Mouse (Mus musculus) heart, postnatal 0 days (tissue): ENCODE measurements around the gene Pdlim7.

ENCODE experiments used
- CTCF ChIP-seq: IDR thresholded peaks from 2 replicates; pipeline ENCODE4 v1.5.1; 2016; ENCODE audit warnings: antibody characterized with exemption, control low read depth, low read depth
- EP300 ChIP-seq: IDR thresholded peaks from 2 replicates; pipeline ENCODE4 v1.6.1; 2016; ENCODE audit warnings: antibody characterized with exemption, low read depth

DNA sequence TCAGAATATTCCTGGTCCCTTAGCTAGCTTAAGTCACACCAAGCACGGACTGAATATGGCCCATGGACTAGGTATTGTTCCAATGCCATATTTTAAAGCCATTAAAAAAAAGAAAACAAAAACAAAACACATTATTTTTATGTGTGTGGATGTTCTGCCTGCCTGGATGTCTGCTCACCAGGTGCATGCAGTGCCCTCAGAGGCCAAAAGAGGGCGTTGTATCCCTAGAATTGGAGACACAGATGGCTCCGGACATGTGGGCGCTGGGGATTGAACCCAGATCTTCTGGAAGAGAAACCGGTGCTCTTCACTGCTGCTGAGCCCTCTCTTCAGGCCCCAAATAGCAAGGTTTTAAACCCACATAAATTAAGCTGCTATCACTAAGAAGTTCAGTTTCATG is 35.4 kb downstream of the Pdlim7 start:
- TF ChIP-seq CTCF (peak; percentile 35; the same call in 1 of the 2 replicates), EP300 (no peak)
